Mouse (Mus musculus) central nervous system, embryonic 14 days (tissue): ENCODE results near the gene Ceacam1. TPM values are rescaled to one million over a fixed set of nuclear protein-coding genes. Genes with fewer than 3 reads are reported as not detected.

Experiments used
- polyA plus RNA-seq: library from polyadenylated mRNA; depleted of rRNA; stranded (reverse); fragments of >200 nt; gene quantifications from 2 replicates; pipeline ENCODE4 v1.2.3, GENCODE M21; 2012; rRNA removed

The Ceacam1 gene
- polyA plus RNA-seq = 1.1 and 1.3 TPM in 2 replicates

GRCm38 (mm10) chr7:25477091-25477751 lies at the start of gene Ceacam1:
TSS of gene Ceacam1 (minus strand) at chr7:25477603.

GRCm38 (mm10) chr7:25412833-25413441 lies 64.5 kb downstream of the Ceacam1 start, which contains the start of gene Cxcl17:
TSS of gene Cxcl17 (minus strand) at chr7:25412886.

Other genes starting within 250 kb of the Ceacam1 start
- 199 and 203 TPM in 2 replicates for gene Gsk3a, start 239.8 kb downstream of the Ceacam1 start, polyA plus RNA-seq
- gene Erf, start 226.8 kb downstream of the Ceacam1 start, polyA plus RNA-seq = 28.3 and 33.7 TPM in 2 replicates
- gene Cic, start 209.9 kb downstream of the Ceacam1 start, polyA plus RNA-seq = 144 and 151 TPM in 2 replicates
- gene Pafah1b3, start 179.6 kb downstream of the Ceacam1 start, polyA plus RNA-seq = 586 and 600 TPM in 2 replicates
- 1.3 and 2.1 TPM in 2 replicates for gene Prr19, start 176.2 kb downstream of the Ceacam1 start, polyA plus RNA-seq
- gene Tmem145, start 171.5 kb downstream of the Ceacam1 start, polyA plus RNA-seq = 122 and 148 TPM in 2 replicates
- 45.9 and 47.2 TPM in 2 replicates for gene Megf8, start 160.4 kb downstream of the Ceacam1 start, polyA plus RNA-seq
- 0.11 TPM in 1 of 2 replicates, not detected in the other for gene Cnfn, start 107.9 kb downstream of the Ceacam1 start, polyA plus RNA-seq
- gene Lipe, start 78.9 kb downstream of the Ceacam1 start, polyA plus RNA-seq = 11.5 and 12.0 TPM in 2 replicates
- 0.10 TPM in 1 of 2 replicates, not detected in the other for gene Cxcl17, start 64.7 kb downstream of the Ceacam1 start, polyA plus RNA-seq
- gene Ceacam2, start 62.3 kb upstream of the Ceacam1 start, polyA plus RNA-seq = not detected in 2 replicates
- not detected in 2 replicates for gene Erich4, start 138.3 kb upstream of the Ceacam1 start, polyA plus RNA-seq
- 38.0 and 43.1 TPM in 2 replicates for gene Dmac2, start 141.8 kb upstream of the Ceacam1 start, polyA plus RNA-seq
- 0.64 and 2.1 TPM in 2 replicates for gene B3gnt8, start 149.1 kb upstream of the Ceacam1 start, polyA plus RNA-seq
- 62.5 and 66.5 TPM in 2 replicates for gene Bckdha, start 181.4 kb upstream of the Ceacam1 start, polyA plus RNA-seq
- 42.7 and 44.3 TPM in 2 replicates for gene Exosc5, start 181.6 kb upstream of the Ceacam1 start, polyA plus RNA-seq
- 10.7 and 13.1 TPM in 2 replicates for gene Tmem91, start 197.6 kb upstream of the Ceacam1 start, polyA plus RNA-seq
- 44.6 and 53.1 TPM in 2 replicates for gene B9d2, start 203.2 kb upstream of the Ceacam1 start, polyA plus RNA-seq
- gene Tgfb1, start 209.4 kb upstream of the Ceacam1 start, polyA plus RNA-seq = 3.8 and 6.7 TPM in 2 replicates
- gene Ccdc97, start 241.5 kb upstream of the Ceacam1 start, polyA plus RNA-seq = 71.9 and 73.7 TPM in 2 replicates